Mouse (Mus musculus) liver, adult 2 months (tissue): ENCODE measurements around the gene Ropn1.

Experiments used
- CTCF ChIP-seq: fragments of 200-500 bp; IDR thresholded peaks from 2 replicates; pipeline ENCODE4 v1.5.1; 2011; ENCODE audit warnings: low read depth, low read length, control low read depth
- POLR2A ChIP-seq: fragments of 200-500 bp; IDR thresholded peaks from 2 replicates; pipeline ENCODE4 v1.6.1; 2011; ENCODE audit warnings: low read length, control low read depth; ENCODE audit not compliant: insufficient read depth; ENCODE audit errors: extremely low read depth

DNA sequence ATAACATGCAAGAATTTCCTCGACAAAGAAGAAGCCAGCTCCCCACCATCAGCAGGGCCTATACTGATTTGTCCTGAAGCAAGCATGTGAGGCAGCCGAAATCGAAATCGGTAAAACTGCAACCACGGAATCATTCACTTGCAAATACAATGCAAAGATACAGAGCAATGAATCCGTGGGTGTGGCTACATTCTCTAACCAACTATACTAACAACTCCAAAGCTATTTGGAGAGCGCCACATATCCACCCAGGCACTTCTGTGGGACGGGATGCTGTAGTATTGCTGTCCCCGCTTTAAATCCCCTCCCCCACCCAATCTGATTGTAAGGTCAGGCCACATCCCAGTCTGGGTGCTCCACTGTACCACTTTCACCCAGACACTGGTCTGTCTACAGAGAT lies 18.6 kb downstream of the Ropn1 start:
- TF ChIP-seq CTCF = no peak
- no peak for TF ChIP-seq POLR2A
